Mouse (Mus musculus): Measurements from ENCODE around the gene Farp1. TPM values are rescaled to one million over a fixed set of nuclear protein-coding genes. Genes with fewer than 3 reads are reported as not detected.
"Not testable (repeated sequence)": the region's sequence is repeated elsewhere in the genome, so short reads cannot be mapped to it uniquely, and the experiment has no call there.

The Farp1 gene
- polyA plus RNA-seq, 1 experiment from 2014 or later, result 25.0 TPM

- ATAC-seq (ENCODE audit: borderline replicate concordance, extremely low read depth, low FRiP score, low TSS enrichment), result no peak
- Histone ChIP-seq H3K9ac (no peak overlapping the region), H3K27ac (no peak overlapping the region), H3K4me1 (peaks cover 51% of the 10 kb centered on the region), H3K4me2 (no peak overlapping the region), H3K9me3 (no peaks in the 10 kb centered on the region), H3K36me3 (no peaks in the 10 kb centered on the region), H3K27me3 (no peaks in the 10 kb centered on the region), H3K4me3 (no peak overlapping the region)
- 88% methylated on average over 3 of the region's 3 CpGs for WGBS
These were observed 90.7 kb downstream of the Farp1 start for GRCm38 (mm10) chr14:121125651-121126050.

- Histone ChIP-seq H3K4me3 (no peak overlapping the region), H3K27ac (no peak overlapping the region), H3K36me3 (no peaks in the 10 kb centered on the region), H3K27me3 (no peaks in the 10 kb centered on the region), H3K9ac (no peak overlapping the region), H3K9me3 (no peaks in the 10 kb centered on the region), H3K4me2 (no peak overlapping the region), H3K4me1 (peaks cover 50% of the 10 kb centered on the region)
- no peak for ATAC-seq (ENCODE audit: borderline replicate concordance, extremely low read depth, low FRiP score, low TSS enrichment)
- WGBS, result 73% methylated on average over 4 of the region's 4 CpGs
These were observed 91.3 kb downstream of the Farp1 start for GRCm38 (mm10) chr14:121126291-121126690.

- H3K27me3 ChIP-seq, result no peaks in the 10 kb centered on the region
- H3K9ac ChIP-seq, result no peak overlapping the region
- no peak overlapping the region for H3K4me3 ChIP-seq
- peak; percentile 60; the same call in 1 of the 2 replicates for ATAC-seq (ENCODE audit: borderline replicate concordance, extremely low read depth, low FRiP score, low TSS enrichment)
- no peaks in the 10 kb centered on the region for H3K36me3 ChIP-seq
- peaks cover 33% of the 10 kb centered on the region for H3K4me1 ChIP-seq
- H3K9me3 ChIP-seq, result no peaks in the 10 kb centered on the region
- WGBS, result 49% methylated on average over 20 of the region's 20 CpGs
- H3K27ac ChIP-seq, result peak overlapping the region; percentile 69
- no peak overlapping the region; the same call in 1 of the 2 replicates for H3K4me2 ChIP-seq
These were observed 94.1 kb downstream of the Farp1 start for GRCm38 (mm10) chr14:121128858-121129800.

GRCm38 (mm10) chr14:121130351-121130750 is 95.4 kb downstream of the Farp1 start:
- H3K4me2 ChIP-seq; H3K36me3 ChIP-seq; H3K27ac ChIP-seq; H3K9me3 ChIP-seq; ATAC-seq (ENCODE audit: borderline replicate concordance, extremely low read depth, low FRiP score, low TSS enrichment); H3K27me3 ChIP-seq; H3K4me3 ChIP-seq; H3K9ac ChIP-seq: not testable (repeated sequence)
- H3K4me1 ChIP-seq, result peaks cover 25% of the 10 kb centered on the region
- WGBS, result 92% methylated on average over 1 of the region's 1 CpGs

- H3K27ac ChIP-seq, result no peak overlapping the region
- no peaks in the 10 kb centered on the region for H3K27me3 ChIP-seq
- no peak for ATAC-seq (ENCODE audit: borderline replicate concordance, extremely low read depth, low FRiP score, low TSS enrichment)
- peaks cover 35% of the 10 kb centered on the region for H3K4me1 ChIP-seq
- no peak overlapping the region for H3K4me2 ChIP-seq
- no peak overlapping the region for H3K9ac ChIP-seq
- H3K36me3 ChIP-seq, result no peaks in the 10 kb centered on the region
- no peaks in the 10 kb centered on the region for H3K9me3 ChIP-seq
- 28% methylated on average over 3 of the region's 3 CpGs for WGBS
- no peak overlapping the region for H3K4me3 ChIP-seq
These were observed 99.4 kb downstream of the Farp1 start for GRCm38 (mm10) chr14:121134414-121134813.

- Histone ChIP-seq H3K4me3 (no peak overlapping the region), H3K9ac (no peak overlapping the region), H3K4me2 (no peak overlapping the region), H3K4me1 (peaks cover 59% of the 10 kb centered on the region), H3K27me3 (no peaks in the 10 kb centered on the region), H3K9me3 (no peaks in the 10 kb centered on the region), H3K36me3 (no peaks in the 10 kb centered on the region), H3K27ac (no peak overlapping the region)
- no peak for ATAC-seq (ENCODE audit: borderline replicate concordance, extremely low read depth, low FRiP score, low TSS enrichment)
- 79% methylated on average over 7 of the region's 7 CpGs for WGBS
These were observed 108.9 kb downstream of the Farp1 start for GRCm38 (mm10) chr14:121143831-121144455.

- H3K4me1 ChIP-seq, result peaks cover 57% of the 10 kb centered on the region
- no peak overlapping the region for H3K4me2 ChIP-seq
- H3K27ac ChIP-seq, result no peak overlapping the region
- no peak overlapping the region for H3K4me3 ChIP-seq
- H3K9me3 ChIP-seq, result no peaks in the 10 kb centered on the region
- no peaks in the 10 kb centered on the region for H3K27me3 ChIP-seq
- ATAC-seq (ENCODE audit: borderline replicate concordance, extremely low read depth, low FRiP score, low TSS enrichment), result no peak
- 53% methylated on average over 2 of the region's 2 CpGs for WGBS
- no peaks in the 10 kb centered on the region for H3K36me3 ChIP-seq
- H3K9ac ChIP-seq, result no peak overlapping the region
These were observed 109.5 kb downstream of the Farp1 start for GRCm38 (mm10) chr14:121144496-121144895.

GRCm38 (mm10) chr14:121145291-121145690 is 110.3 kb downstream of the Farp1 start:
- Histone ChIP-seq H3K36me3 (no peaks in the 10 kb centered on the region), H3K4me1 (peaks cover 50% of the 10 kb centered on the region), H3K27me3 (no peaks in the 10 kb centered on the region), H3K27ac (peak overlapping the region; percentile 73), H3K4me2 (peak overlapping the region; percentile 38), H3K9me3 (no peaks in the 10 kb centered on the region), H3K4me3 (no peak overlapping the region), H3K9ac (no peak overlapping the region)
- WGBS, result 36% methylated on average over 3 of the region's 3 CpGs
- no peak for ATAC-seq (ENCODE audit: borderline replicate concordance, extremely low read depth, low FRiP score, low TSS enrichment)

GRCm38 (mm10) chr14:121145698-121146097 is 110.7 kb downstream of the Farp1 start:
- Histone ChIP-seq H3K36me3 (no peaks in the 10 kb centered on the region), H3K9ac (no peak overlapping the region), H3K4me2 (peak overlapping the region; percentile 38), H3K4me3 (no peak overlapping the region), H3K9me3 (no peaks in the 10 kb centered on the region), H3K4me1 (peaks cover 48% of the 10 kb centered on the region), H3K27me3 (no peaks in the 10 kb centered on the region), H3K27ac (peak overlapping the region; percentile 73)
- 12% methylated on average over 9 of the region's 10 CpGs for WGBS
- ATAC-seq (ENCODE audit: borderline replicate concordance, extremely low read depth, low FRiP score, low TSS enrichment), result no peak

GRCm38 (mm10) chr14:121146213-121146612 is 111.2 kb downstream of the Farp1 start:
- Histone ChIP-seq H3K9me3 (no peaks in the 10 kb centered on the region), H3K27ac (peak overlapping the region; percentile 73), H3K27me3 (no peaks in the 10 kb centered on the region), H3K4me2 (no peak overlapping the region), H3K4me3 (no peak overlapping the region), H3K4me1 (peaks cover 51% of the 10 kb centered on the region), H3K36me3 (no peaks in the 10 kb centered on the region), H3K9ac (no peak overlapping the region)
- no peak for ATAC-seq (ENCODE audit: borderline replicate concordance, extremely low read depth, low FRiP score, low TSS enrichment)
- whole genome bisulfite sequencing, result 40% methylated on average over 7 of the region's 7 CpGs

GRCm38 (mm10) chr14:121147026-121147425 is 112.0 kb downstream of the Farp1 start:
- H3K9me3 ChIP-seq, result no peaks in the 10 kb centered on the region
- 19% methylated on average over 3 of the region's 3 CpGs for WGBS
- no peak overlapping the region for H3K4me2 ChIP-seq
- H3K9ac ChIP-seq, result no peak overlapping the region
- H3K27ac ChIP-seq, result peak overlapping the region; percentile 60; the same call in 1 of the 2 replicates
- peaks cover 55% of the 10 kb centered on the region for H3K4me1 ChIP-seq
- H3K36me3 ChIP-seq, result no peaks in the 10 kb centered on the region
- no peak overlapping the region for H3K4me3 ChIP-seq
- no peaks in the 10 kb centered on the region for H3K27me3 ChIP-seq
- no peak for ATAC-seq (ENCODE audit: borderline replicate concordance, extremely low read depth, low FRiP score, low TSS enrichment)

All from lung, embryonic 15.5 days (tissue).